Mouse (Mus musculus) bone marrow macrophage, adult 2 months (primary cell): Measurements from ENCODE around the gene Patj.

Experiments used
- CTCF ChIP-seq: IDR thresholded peaks from 2 replicates; pipeline ENCODE4 v1.5.1; 2012; ENCODE audit warnings: low read depth, mild to moderate bottlenecking, low read length, moderate library complexity
- POLR2A ChIP-seq: IDR thresholded peaks from 2 replicates; pipeline ENCODE4 v1.6.1; 2012; ENCODE audit warnings: mild to moderate bottlenecking, low read depth, low read length, borderline replicate concordance

DNA sequence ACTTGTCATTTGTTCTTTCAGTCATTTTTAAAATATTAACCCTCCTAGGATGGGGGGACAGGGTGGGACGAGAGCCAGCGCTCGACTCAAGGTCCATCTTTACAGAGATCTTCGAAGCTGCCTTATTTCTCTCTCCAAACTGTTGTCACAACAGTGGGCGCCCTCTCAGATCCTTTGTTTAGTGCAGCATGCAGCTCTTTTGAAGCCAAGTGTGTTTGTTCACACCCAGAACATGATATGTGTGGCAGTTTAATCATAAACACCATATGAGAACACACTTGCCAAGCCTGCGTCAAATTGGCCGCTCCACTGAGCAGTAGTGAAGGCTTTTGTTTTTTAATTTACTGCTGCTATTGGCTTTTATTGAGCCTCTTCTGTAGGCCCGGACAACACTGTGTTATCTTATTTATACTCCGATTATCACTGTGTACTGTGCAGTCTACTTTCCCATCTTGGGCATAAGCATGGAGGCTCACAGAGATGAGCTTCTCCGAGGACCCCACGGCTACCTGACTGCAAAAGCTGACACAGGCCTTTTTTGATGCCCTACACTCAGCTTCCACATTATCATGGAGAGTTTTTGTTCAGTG, 291.2 kb downstream of the Patj start:
- TF ChIP-seq CTCF (no peak), POLR2A (no peak)
